Mouse (Mus musculus): ENCODE data around the gene Pdf.
"Not testable (repeated sequence)": the region's sequence is repeated elsewhere in the genome, so short reads cannot be mapped to it uniquely, and the experiment has no call there.

Pdf gene

DNA sequence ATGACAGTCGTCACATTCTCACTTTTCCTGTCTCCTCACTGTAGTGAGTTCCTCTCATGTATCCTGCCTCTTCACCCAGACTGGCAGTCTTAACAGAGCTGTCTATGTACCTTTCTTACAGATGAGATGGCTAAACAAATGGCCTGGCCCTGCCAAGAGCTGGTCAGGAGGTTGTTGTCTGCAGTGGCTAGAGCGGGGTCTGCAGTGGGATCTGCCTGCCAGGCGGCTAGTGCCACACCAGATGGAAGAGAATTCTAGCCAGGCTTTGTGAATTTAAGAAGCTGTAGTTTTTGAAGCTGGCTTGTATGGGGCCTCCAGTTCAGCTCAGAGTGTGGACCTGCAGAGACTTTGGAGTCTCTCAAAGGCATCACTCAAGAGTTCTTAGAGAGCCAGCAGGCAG is 12.8 kb downstream of the Pdf start:
- DNase-seq: peak; percentile 56 to 68

DNA sequence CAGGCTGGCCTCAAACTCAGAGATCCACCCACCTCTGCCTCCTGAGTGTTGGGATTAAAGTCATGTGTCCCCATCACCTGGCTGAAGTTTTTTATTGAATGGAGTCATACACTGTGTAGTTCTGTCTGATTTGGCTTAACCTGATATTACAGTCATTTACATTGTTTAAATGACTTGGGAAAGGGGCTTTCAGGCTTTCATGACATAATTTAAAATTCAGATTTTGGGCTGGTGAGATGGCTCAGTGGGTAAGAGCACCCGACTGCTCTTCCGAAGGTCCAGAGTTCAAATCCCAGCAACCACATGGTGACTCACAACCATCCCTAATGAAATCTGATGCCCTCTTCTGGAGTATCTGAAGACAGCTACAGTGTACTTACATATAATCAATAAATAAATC is 14.8 kb downstream of the Pdf start:
- not testable (repeated sequence) for DNase-seq

DNA sequence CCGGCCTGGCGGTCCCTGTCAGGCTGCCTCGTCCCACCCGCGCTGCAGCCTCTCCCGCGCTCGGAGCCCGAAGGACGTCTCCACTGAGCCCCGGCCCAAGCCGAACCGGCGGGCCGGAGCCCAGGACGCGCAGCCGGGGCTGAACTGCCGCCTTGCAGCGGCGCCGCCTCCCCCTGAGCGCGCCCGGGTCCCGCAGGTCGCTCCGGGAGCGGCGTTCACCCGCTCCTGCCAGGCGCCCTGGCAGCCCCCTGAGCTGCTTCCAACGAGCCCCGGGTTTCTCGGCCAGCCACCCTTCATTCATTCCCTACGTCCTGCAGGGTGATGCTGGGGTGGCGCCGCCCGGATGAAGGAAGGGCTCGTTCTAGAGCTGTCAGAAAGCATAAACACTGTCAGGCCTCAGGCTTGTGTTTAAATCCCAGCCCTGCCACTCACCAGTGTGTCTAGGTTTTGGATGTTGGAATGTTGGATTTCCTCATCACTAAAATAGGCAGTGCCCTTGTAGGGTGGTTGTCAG is 16.8 kb downstream of the Pdf start:
- DNase-seq: peak in 1 of 2 experiments; percentile 46

DNA sequence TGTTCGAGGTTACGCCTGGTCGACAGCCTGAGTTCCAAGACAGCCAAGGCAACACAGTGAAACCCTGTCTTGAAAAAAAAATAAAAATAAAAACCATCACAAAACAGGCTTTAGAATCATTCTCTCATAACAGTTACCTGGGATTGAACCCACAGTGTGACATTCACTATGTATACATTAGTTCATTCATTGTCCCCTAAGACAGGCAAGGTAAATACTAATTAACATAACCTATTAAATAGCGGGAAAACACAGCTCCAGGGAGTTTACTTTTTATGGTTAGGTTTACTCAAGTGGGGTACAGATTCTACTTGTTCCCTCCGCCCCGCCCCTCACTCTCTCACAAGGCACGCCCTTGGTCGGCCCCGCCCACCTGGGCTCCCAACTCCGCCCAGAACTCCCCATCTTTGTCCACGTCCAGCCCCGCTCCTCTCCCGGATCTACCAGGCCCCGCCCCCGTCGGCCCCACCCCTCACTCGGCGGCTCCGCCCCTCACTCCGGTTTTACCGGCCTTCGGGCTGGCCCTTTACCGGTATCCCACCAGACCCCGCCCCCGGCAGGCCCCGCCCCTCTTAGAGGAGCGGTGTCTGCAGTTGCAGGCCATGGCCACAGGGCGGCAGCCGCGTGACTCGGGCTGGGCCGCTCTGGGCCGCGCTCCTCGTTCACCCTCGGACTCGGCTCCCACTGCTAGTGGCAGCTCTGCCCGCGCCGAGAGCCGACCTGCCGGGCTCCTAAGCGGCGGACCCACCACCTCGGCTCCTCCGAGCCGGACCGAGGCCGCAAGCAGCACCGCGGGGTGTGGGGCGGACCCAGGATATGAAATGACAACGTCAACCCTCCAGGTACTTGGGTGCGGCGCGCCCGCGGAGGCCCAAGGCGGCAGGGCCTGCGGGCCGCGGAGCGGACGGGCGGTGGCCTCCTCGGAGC is 17.5 kb downstream of the Pdf start, which contains the start of gene Vps4a:
Gene Vps4a (plus strand): TSS at position 573 of the 927 bp plus-strand sequence.
- peak; percentile 99 for DNase-seq

DNA sequence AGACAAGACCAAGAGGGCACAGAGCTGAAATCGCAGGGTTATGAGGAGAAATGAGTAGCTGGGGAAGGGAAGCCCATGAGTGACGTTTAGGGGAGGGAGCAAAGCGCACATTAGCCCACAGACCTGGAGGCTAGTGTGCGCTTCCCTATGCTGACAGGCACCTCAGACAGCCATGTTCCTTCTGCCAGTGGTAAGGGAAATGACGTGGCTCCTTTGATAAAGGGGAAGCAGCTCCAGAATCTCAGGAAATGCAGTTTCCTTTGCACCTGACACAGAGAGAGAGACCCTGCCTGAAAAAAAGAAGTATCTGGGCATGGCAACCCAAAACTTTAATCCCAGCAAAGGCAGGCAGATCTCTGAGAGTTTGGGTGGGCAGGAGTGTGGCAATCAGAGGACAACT is 18.4 kb downstream of the Pdf start:
- no peak for DNase-seq

DNA sequence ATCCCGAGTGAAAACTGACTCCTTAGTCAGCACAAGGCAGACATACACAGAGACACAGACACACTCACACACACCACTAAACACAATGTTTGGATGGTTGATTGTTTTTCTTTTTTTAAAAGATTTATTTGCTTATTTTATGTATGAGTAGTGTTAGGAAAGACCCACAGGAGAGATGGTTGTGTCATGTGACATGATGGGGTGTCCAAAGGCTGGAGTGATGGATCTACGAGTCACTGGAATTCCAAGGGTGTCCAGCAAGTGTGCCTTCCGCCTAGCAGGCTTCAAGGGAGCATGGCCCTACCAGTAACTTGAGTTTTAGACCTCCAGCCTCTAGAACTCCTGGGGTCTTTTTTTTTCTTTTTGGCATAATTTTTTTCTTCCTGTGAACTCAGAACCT is 19.1 kb downstream of the Pdf start:
- no peak for DNase-seq

DNA sequence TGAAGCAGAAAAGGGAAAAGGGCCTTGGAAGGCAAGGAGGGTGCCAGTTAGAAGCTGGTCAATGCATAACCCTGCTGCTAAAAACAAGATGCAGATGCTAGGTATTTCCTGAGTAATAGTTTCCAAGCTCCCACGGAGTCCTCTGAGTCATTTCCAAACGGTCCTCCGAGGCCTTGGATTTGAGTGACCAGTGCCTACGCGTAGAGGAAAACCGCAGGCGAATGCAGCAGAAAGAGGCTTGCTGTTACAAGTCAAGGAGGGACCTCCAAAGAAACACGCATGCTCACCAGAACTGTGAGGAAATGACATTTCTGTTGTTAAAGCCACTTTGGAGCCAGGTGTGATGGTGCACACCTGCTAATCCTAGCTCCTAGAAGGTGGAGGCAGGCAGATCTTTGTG is 24.9 kb downstream of the Pdf start:
- no peak for DNase-seq

DNA sequence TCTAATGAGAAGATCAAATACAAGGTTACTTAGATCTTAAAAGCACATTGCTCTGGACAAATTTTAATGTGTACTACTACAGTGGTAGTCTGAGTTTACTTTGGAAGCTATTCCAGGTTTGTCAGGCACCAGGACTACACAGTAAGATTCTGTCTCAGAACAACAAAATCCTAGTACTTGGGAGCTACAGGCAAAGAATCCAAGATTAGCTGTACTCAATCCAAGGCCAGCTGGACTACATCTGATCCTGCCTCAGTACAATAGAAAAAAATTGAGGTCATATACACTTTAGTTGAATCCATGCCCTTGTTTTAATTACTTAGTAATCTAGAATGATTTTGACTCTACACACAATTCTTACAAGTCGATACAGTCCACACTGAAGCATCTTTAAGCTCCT is 33.5 kb downstream of the Pdf start:
- DNase-seq: no peak

DNA sequence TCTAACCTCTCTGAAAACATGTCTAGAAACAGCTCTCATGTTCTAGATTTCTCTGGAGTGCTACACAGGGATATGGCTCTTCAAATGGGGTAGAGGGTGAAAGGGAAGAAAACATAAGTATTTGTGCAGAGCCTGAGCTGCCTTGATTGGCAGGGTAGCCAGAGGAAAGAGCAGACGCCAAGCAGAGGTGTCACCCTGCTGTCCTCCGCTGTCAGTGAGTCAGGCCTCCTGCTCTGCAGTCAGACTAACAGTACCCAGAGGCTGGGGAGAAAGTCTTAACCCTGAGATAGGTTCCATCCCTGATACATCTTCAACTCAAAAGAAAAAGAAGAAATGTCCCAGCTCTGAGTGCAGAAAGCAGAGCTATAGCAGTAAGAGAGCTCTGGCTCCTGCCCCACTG is 35.7 kb downstream of the Pdf start:
- DNase-seq: no peak

DNA sequence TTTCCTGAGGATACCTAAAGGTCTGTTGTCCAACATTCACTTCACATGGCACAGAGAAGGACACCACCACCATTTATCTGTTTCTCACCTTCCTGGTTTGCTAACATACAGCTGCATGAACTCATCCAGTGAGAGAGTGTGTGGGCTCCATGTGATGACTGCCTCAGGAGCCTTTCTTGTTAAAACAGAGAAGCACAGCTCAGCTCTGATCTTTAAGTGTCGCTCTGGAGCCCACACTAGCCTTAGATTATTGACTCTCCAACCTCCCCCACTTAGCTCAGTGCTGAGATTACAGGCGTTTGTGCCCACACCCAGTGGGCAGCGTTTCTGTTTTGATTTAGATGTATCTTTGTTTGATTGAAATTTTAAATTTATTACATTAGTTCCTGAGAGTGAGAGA is 40.6 kb downstream of the Pdf start:
- DNase-seq: no peak

DNA sequence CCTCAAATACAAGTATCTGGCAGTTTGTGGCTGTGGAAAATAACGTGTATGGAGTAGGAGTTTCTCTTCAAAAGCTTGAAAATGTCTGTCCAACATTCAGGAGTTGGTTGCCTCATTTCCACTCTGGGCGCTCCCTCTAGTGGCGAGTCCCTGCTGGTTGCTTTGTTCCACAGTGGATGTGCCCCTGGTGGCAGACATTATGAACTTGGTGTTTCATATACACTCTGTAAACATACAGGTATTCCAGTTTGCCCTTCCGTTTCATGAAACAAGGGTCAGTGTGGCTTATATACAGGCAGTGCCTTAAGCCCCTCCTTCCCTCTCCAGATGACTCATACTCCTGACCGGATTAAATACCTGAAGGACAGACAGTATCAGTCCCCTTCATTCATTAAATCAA is 45.9 kb downstream of the Pdf start:
- peak; percentile 96 to 97 for DNase-seq

DNA sequence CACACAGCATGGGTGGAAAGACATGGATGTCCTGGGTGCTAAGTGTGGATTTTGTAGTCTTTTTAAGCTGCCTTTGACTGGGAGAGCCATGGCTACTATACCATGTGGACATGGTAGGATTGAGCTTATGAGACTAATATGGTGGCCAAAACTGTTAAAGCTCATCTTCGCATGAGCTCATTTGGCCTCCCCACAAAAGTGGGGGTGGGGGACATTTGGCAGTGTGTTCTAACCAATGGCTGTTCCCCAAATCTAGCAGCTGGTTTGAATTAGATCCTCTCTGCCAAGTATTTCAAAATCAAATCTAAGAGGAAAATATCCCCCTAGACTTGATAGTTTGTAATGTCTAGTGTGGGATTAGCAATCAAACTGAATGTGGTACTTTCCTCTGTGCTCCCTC is 49.3 kb downstream of the Pdf start:
- DNase-seq: peak; percentile 57 to 60

DNA sequence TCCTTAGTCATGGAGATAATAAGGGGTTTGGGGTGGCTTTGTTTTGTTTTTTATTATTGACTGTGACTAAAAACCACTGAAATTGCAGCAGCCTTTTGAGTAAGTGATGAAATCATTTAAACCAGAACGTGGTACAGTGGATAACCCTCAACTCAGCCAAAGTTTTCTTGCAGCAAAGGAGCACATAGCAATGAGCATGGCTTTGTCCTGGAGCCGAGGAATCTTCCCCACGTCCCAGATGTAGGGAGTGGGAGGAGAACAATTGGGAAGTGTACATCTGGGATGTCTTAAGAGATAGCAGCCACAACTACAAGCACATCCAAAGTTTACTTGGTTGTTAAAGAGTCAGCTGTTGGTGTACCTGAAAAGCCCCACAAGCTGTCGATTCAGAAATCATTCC is 51.0 kb downstream of the Pdf start:
- no peak for DNase-seq

DNA sequence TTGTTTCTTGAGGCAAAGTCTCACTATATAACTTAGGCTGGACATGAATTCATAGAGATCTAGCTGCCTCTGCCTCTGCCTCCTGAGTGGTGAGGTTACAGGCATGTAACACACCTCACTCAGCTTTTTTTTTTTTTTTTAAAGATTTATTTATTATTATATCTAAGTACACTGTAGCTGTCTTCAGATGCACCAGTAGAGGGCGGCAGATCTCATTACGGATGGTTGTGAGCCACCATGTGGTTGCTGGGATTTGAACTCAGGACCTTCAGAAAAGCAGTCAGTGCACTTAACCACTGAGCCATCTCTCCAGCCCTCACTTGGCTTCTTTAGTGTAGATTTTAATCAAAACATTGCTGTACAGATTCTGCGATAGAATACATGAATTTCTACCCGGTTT is 52.1 kb downstream of the Pdf start:
- peak in 1 of 2 experiments; percentile 15 for DNase-seq

Data from cerebellum, postnatal 10 days (tissue).